Mouse (Mus musculus) heart, embryonic 13.5 days (tissue): ENCODE results near the gene Pgm2. TPM values are rescaled to one million over a fixed set of nuclear protein-coding genes. Genes with fewer than 3 reads are reported as not detected.

Experiments
- ATAC-seq: fragments of 200-750 bp; cut with Nextera tagmentation; 2 replicates; pipeline ENCODE4 v1.8.0; 2017; ENCODE audit warnings: moderate TSS enrichment; ENCODE audit not compliant: insufficient number of reproducible peaks, low FRiP score, low TSS enrichment; ENCODE audit errors: extremely low read depth
- H3K27ac ChIP-seq: fragments of 300-500 bp; sonication (generic); replicated peaks from 2 replicates; pipeline ENCODE4 v1.5.1; 2015; ENCODE audit warnings: moderate library complexity, mild to moderate bottlenecking, inconsistent platforms
- H3K27me3 ChIP-seq: fragments of 300-500 bp; sonication (generic); replicated peaks from 2 replicates; pipeline ENCODE4 v1.6.1; 2015; ENCODE audit warnings: mild to moderate bottlenecking, inconsistent platforms
- H3K36me3 ChIP-seq: fragments of 300-500 bp; sonication (generic); 2 replicates; pipeline ENCODE4 v1.6.1; 2015; ENCODE audit warnings: mild to moderate bottlenecking, inconsistent platforms
- H3K4me1 ChIP-seq: fragments of 300-500 bp; sonication (generic); 2 replicates; pipeline ENCODE4 v1.6.1; 2015; ENCODE audit warnings: inconsistent platforms
- H3K4me2 ChIP-seq: fragments of 300-500 bp; sonication (generic); 2 replicates; pipeline ENCODE4 v1.6.1; 2015; ENCODE audit warnings: inconsistent platforms, mild to moderate bottlenecking, moderate library complexity
- H3K4me3 ChIP-seq: fragments of 300-500 bp; sonication (generic); 2 replicates; pipeline ENCODE4 v1.5.1; 2015; ENCODE audit warnings: moderate library complexity, mild to moderate bottlenecking, inconsistent platforms
- H3K9ac ChIP-seq: fragments of 300-500 bp; sonication (generic); 2 replicates; pipeline ENCODE4 v1.6.1; 2015; ENCODE audit warnings: inconsistent platforms, mild to moderate bottlenecking, moderate library complexity
- H3K9me3 ChIP-seq: fragments of 300-500 bp; sonication (generic); 2 replicates; pipeline ENCODE4 v1.6.1; 2016; ENCODE audit warnings: inconsistent platforms
- WGBS: fragments of 180-500 bp; shearing (Covaris S2); methylation state at CpG from one replicate; pipeline ENCODE4 v1.1.7; 2015; ENCODE audit warnings: mixed read lengths; 5-methylcytosine and 5-hydroxymethylcytosine counted together
- polyA plus RNA-seq: library from polyadenylated mRNA; unstranded; fragments of >200 nt; fragmentation: Nextera tagmentation; extraction: Ambion mirVana; gene quantifications from 2 replicates; pipeline ENCODE4 v1.2.1, GENCODE M21; 2015

The Pgm2 gene
- 17.7 and 18.1 TPM in 2 replicates for polyA plus RNA-seq

- peak; percentile 71 for ATAC-seq
- 2% methylated on average over 43 of the region's 43 CpGs for WGBS
- Histone ChIP-seq H3K4me2 (peak within 1 kb of the TSS; percentile 78), H3K4me1 (peaks cover 23% of the 10 kb centered on the region), H3K9me3 (no peaks in the 10 kb centered on the region), H3K9ac (peak within 1 kb of the TSS; percentile 91), H3K27me3 (no peaks in the 10 kb centered on the region), H3K4me3 (peak within 1 kb of the TSS; percentile 71), H3K36me3 (peaks cover 14% of the 10 kb centered on the region), H3K27ac (peak within 1 kb of the TSS; percentile 77)
Observed at GRCm38 (mm10) chr5:64092748-64093292, at the start of gene Pgm2. Pgm2 (plus strand) TSS chr5:64092950.

DNA sequence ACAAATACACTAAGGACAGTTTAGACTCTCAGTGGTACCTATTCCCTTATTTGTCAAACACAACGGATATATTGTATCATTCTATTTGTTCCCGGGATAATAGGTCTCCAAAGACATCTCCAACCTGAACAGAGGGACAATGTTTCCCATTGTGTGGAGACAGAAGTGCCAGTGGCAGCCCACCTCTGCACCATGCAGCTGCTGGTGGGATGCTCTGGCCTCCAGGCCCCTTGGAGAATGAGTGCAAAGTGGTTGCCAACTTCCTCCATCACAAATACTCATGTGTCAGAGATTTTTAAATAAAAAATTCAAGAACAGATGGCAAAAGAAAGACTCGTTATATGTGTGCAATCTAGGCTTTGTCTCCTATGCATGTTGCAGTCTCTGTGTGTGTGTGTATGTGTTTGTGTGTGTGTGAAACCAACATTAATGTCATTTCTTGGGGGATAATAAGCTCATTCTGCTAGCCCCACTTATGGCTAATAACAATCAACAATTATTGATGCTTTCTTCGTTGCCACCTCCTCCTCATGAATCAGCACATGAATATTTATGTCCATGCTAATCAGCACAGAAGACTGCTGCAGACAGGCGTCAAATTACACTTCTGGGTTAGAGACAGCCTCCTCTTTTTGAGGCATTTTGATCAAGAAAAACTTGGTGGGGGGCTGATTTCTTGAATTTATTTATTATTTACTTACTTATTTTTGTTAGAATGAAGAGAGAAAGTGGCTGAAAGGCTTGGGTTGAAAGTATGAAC lies 48.9 kb upstream of the Pgm2 start:
- Histone ChIP-seq H3K9me3 (no peaks in the 10 kb centered on the region), H3K4me2 (no peak overlapping the region), H3K27ac (no peak overlapping the region), H3K9ac (no peak overlapping the region), H3K4me3 (no peak overlapping the region), H3K36me3 (no peaks in the 10 kb centered on the region), H3K27me3 (peaks cover 29% of the 10 kb centered on the region), H3K4me1 (peaks cover 15% of the 10 kb centered on the region)
- no peak for ATAC-seq
- WGBS: 68% methylated on average over 5 of the region's 5 CpGs

DNA sequence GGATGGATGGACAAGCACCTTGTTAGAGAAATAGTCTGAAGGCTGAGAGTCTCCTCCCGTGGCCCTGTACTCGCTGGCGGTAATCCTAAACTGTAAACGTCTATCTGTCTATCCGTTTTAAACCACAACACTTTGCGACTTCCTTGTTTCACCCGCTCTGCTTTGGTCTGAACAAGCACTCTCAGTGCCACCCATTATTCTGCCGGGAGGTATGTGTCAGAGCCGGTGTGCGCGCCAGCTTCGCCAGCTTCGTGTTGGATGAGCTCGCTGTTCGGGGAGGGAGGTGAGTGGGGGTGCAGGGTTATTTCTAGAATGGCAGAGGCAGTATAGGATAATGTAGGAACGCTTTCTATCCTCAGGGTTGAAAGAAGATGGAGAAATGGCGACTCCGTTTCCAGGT lies 48.0 kb upstream of the Pgm2 start:
- 85% methylated on average over 18 of the region's 18 CpGs for WGBS
- H3K4me1 ChIP-seq: peaks cover 15% of the 10 kb centered on the region
- no peak overlapping the region for H3K4me2 ChIP-seq
- H3K27ac ChIP-seq: no peak overlapping the region
- H3K36me3 ChIP-seq: no peaks in the 10 kb centered on the region
- H3K4me3 ChIP-seq: no peak overlapping the region
- peaks cover 34% of the 10 kb centered on the region for H3K27me3 ChIP-seq
- ATAC-seq: no peak
- no peaks in the 10 kb centered on the region for H3K9me3 ChIP-seq
- H3K9ac ChIP-seq: no peak overlapping the region

- Histone ChIP-seq H3K9me3 (no peaks in the 10 kb centered on the region), H3K27ac (no peak overlapping the region), H3K4me2 (peak overlapping the region; percentile 51), H3K36me3 (no peaks in the 10 kb centered on the region), H3K4me3 (peak overlapping the region; percentile 10; the same call in 1 of the 2 replicates), H3K9ac (no peak overlapping the region; the same call in 1 of the 2 replicates), H3K4me1 (peaks cover 15% of the 10 kb centered on the region), H3K27me3 (peaks cover 35% of the 10 kb centered on the region)
- peak; percentile 73; the same call in 1 of the 2 replicates for ATAC-seq
- WGBS: 17% methylated on average over 8 of the region's 8 CpGs
Observed at GRCm38 (mm10) chr5:64045502-64045901, 47.2 kb upstream of the Pgm2 start.

DNA sequence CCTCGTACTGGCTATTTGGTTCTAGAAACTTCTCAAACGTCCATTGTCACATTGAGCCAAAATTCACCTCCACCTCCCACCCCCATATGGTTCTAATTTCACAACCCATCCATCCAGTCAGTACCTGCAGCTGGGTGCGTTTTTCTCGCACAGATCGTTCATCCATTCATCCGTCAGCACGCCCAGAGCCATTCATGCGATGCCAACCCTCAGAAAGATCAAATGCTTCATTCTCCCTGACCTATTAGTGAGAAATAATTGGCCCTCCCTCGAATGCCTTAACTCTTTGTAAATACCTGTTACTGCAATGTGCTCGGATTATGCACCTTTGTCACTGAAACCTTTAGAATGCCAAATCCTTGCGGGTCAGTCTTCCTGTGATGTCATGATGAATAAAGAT lies 45.8 kb upstream of the Pgm2 start:
- H3K36me3 ChIP-seq: no peaks in the 10 kb centered on the region
- 76% methylated on average over 11 of the region's 11 CpGs for WGBS
- H3K4me1 ChIP-seq: peaks cover 15% of the 10 kb centered on the region
- ATAC-seq: no peak
- no peaks in the 10 kb centered on the region for H3K9me3 ChIP-seq
- H3K9ac ChIP-seq: no peak overlapping the region
- H3K27me3 ChIP-seq: peaks cover 35% of the 10 kb centered on the region
- H3K4me2 ChIP-seq: no peak overlapping the region
- H3K4me3 ChIP-seq: no peak overlapping the region
- H3K27ac ChIP-seq: no peak overlapping the region

DNA sequence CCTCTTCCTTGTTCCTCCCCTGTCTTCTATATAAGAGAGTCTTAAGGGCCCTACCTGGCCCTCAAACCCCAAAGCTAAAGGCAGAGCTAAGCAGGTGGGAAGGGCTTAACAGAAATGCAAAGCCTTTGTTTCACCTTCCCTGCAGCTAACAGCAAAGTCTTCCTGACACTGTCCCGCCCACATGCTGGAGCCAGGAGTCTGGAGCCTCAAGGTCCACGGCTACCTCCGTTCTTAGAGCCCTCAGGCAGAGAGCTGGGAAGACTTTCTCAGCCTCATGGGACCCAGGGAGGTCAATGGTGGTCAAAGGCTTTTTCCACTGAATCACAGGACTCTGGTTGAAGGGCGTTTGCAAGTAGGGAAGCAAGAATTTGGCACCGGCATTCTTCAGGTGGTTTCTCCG lies 44.8 kb upstream of the Pgm2 start:
- no peak overlapping the region for H3K27ac ChIP-seq
- H3K36me3 ChIP-seq: no peaks in the 10 kb centered on the region
- H3K9ac ChIP-seq: no peak overlapping the region
- no peak overlapping the region for H3K4me3 ChIP-seq
- no peaks in the 10 kb centered on the region for H3K9me3 ChIP-seq
- 46% methylated on average over 6 of the region's 6 CpGs for WGBS
- H3K4me2 ChIP-seq: no peak overlapping the region
- H3K27me3 ChIP-seq: peaks cover 35% of the 10 kb centered on the region
- ATAC-seq: no peak
- H3K4me1 ChIP-seq: peaks cover 15% of the 10 kb centered on the region

DNA sequence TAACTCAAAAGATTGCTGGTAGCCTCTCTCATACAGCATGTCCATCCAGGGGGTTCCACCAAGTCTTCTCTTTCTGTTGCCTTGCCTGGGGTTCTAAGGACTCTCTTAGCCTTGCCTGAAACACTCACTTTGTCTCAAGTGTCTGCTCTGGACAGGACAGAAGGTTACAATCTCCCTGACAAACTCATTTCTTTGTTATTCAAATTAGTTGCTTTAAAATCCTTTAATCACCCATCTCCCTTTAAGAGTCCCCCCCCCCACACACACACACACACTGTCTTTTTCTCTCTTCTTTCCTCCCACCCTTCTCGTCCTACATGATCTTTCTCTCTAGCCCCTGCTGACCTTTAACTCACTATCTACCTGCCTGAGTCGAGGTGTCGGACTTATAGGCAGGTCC lies 44.1 kb upstream of the Pgm2 start:
- Histone ChIP-seq H3K27me3 (peaks cover 35% of the 10 kb centered on the region), H3K4me1 (peaks cover 15% of the 10 kb centered on the region), H3K4me3 (no peak overlapping the region), H3K4me2 (no peak overlapping the region), H3K27ac (no peak overlapping the region), H3K36me3 (no peaks in the 10 kb centered on the region), H3K9me3 (no peaks in the 10 kb centered on the region), H3K9ac (no peak overlapping the region)
- ATAC-seq: no peak
- WGBS: 58% methylated on average over 3 of the region's 3 CpGs

GRCm38 (mm10) chr5:64049256-64049655 lies 43.5 kb upstream of the Pgm2 start:
- peaks cover 15% of the 10 kb centered on the region for H3K4me1 ChIP-seq
- H3K27me3 ChIP-seq: peaks cover 35% of the 10 kb centered on the region
- no peak overlapping the region for H3K4me2 ChIP-seq
- no peak overlapping the region for H3K9ac ChIP-seq
- no peak overlapping the region for H3K4me3 ChIP-seq
- ATAC-seq: no peak
- no peak overlapping the region for H3K27ac ChIP-seq
- H3K36me3 ChIP-seq: no peaks in the 10 kb centered on the region
- WGBS: 77% methylated on average over 5 of the region's 5 CpGs
- H3K9me3 ChIP-seq: no peaks in the 10 kb centered on the region

GRCm38 (mm10) chr5:64053010-64053409 lies 39.7 kb upstream of the Pgm2 start:
- H3K9me3 ChIP-seq: no peaks in the 10 kb centered on the region
- 77% methylated on average over 5 of the region's 5 CpGs for WGBS
- H3K27me3 ChIP-seq: peaks cover 33% of the 10 kb centered on the region
- H3K4me2 ChIP-seq: no peak overlapping the region
- no peak for ATAC-seq
- no peak overlapping the region for H3K9ac ChIP-seq
- H3K36me3 ChIP-seq: no peaks in the 10 kb centered on the region
- H3K4me3 ChIP-seq: no peak overlapping the region
- H3K27ac ChIP-seq: no peak overlapping the region
- no peaks in the 10 kb centered on the region for H3K4me1 ChIP-seq

- no peak overlapping the region for H3K27ac ChIP-seq
- H3K27me3 ChIP-seq: peaks cover 43% of the 10 kb centered on the region
- H3K4me1 ChIP-seq: no peaks in the 10 kb centered on the region
- H3K4me3 ChIP-seq: no peak overlapping the region
- no peak overlapping the region for H3K9ac ChIP-seq
- no peak overlapping the region for H3K4me2 ChIP-seq
- 0 out of 2 replicates have a peak, but pooled peaks cover 3% of the 10 kb centered on the region for H3K9me3 ChIP-seq
- no peaks in the 10 kb centered on the region for H3K36me3 ChIP-seq
- 89% methylated on average over 6 of the region's 6 CpGs for WGBS
- ATAC-seq: no peak
Observed at GRCm38 (mm10) chr5:64056210-64056609, 36.5 kb upstream of the Pgm2 start.

GRCm38 (mm10) chr5:64060881-64061280 lies 31.9 kb upstream of the Pgm2 start:
- Histone ChIP-seq H3K27ac (no peak overlapping the region), H3K4me2 (no peak overlapping the region), H3K27me3 (peaks cover 81% of the 10 kb centered on the region), H3K36me3 (no peaks in the 10 kb centered on the region), H3K9ac (no peak overlapping the region), H3K9me3 (0 out of 2 replicates have a peak, but pooled peaks cover 3% of the 10 kb centered on the region), H3K4me1 (peaks cover 27% of the 10 kb centered on the region), H3K4me3 (no peak overlapping the region)
- ATAC-seq: no peak
- WGBS: 87% methylated on average over 8 of the region's 8 CpGs

- WGBS: 84% methylated on average over 7 of the region's 7 CpGs
- Histone ChIP-seq H3K4me2 (no peak overlapping the region), H3K9me3 (0 out of 2 replicates have a peak, but pooled peaks cover 3% of the 10 kb centered on the region), H3K36me3 (no peaks in the 10 kb centered on the region), H3K4me1 (peaks cover 35% of the 10 kb centered on the region), H3K27me3 (peaks cover 75% of the 10 kb centered on the region), H3K4me3 (no peak overlapping the region), H3K9ac (no peak overlapping the region), H3K27ac (no peak overlapping the region)
- ATAC-seq: no peak
Observed at GRCm38 (mm10) chr5:64061643-64062042, 31.1 kb upstream of the Pgm2 start.
